Mouse (Mus musculus) ovary, postnatal 10 days (tissue): ENCODE measurements at regions not wholly inside any gene's neighbourhood (a gene's known extent, or its start where the extent isn't known, plus 50 kb on each side); places are given as distances from the start of the nearest gene placed in this dataset.
"Not testable (repeated sequence)": the region's sequence is repeated elsewhere in the genome, so short reads cannot be mapped to it uniquely, and the experiment has no call there.

ENCODE experiments used
- DNase-seq: peaks from one replicate; pipeline ENCODE4 v3.0.0; 2022; ENCODE audit warnings: low spot score

DNA sequence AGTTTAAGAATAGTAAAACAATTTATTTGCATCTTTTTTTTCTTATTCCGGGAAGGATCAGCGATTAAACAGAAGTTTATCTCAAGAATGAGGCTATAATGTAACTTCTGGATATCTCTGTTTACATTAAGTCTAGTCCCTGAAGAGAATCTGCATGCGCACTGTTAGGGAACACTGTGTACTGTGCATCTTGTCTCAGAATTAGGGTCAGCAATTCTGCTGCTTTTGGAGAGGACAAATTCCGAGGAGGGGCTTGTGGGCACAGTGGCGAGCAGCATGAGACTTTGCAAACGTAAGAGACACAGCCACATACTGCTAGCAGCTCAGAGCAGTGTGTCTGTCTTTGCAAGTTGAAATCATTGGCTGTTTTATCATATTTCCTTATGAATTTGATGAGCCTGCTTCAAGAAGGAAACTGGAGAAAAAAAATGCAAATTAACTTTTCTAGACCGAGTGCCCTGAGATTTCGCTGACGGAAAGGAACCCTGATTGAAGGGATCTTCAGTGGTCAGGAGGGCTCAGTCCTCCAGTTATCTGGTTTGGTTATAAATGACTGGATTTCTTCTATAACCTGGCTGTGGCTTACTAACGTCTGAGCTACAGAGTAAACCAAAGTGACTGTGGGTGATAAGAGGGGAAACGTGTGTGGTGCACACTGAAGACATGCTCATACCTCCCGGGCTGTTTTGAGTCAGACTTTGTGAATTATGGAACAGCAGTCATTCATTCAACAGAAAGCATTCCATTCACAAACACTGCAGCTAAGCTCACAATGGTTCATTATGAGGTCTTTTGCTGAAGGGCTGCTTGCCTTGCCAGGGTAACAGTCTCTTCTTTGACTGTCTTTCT is 305.1 kb downstream of the Ets1 start:
- no peak for DNase-seq

DNA sequence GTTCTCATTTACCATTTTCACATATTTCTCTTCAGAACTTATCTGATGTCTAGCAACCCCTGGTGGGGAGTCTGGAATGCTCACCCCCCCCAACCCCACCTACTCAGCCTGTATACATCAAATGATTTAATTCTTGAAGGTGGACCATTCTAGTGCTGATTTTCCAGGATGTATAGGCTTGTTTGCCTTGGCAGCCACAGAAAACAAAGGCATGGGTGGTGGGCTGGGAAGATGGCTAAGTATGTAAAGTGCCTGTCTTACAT is 305.7 kb downstream of the Ets1 start:
- no peak for DNase-seq

DNA sequence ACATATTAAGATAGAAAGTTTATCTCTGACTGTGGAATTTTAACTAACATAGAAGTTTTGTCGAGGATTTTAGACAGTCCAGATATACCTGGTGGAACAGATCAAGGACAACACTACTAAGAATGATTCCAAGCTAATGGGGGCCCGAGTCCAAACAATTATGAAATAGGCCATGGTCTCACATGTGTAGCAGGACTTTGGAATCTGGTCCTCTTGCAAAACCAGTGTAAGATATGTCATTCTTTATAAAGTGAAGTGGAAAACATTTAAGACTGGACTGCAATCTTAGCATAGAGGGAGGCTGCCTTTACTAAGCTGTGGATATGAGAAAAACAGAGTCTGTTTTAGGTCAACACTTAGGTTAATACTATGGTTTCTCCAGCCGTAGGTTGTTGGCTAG is 311.2 kb downstream of the Ets1 start:
- DNase-seq = no peak

DNA sequence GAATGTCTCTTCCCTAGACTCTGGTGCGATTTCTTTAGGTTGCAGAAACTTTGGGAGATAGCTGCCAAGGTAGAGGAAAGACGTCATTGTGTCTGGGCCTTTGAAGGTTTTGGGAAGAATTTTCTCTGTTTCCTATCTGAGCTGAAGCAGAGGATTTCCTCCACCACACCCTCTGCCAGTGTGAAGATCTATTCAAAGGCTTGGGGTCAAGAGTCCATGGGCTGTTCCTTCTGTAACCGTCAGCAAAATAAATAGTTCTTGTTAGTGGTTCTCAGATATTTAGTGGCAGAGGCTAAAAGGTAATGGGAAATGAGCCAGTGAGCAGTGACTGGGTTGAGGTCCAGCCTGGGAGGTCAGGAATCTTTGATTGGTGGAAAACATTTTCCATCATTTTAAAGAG is 313.0 kb downstream of the Ets1 start:
- no peak for DNase-seq

DNA sequence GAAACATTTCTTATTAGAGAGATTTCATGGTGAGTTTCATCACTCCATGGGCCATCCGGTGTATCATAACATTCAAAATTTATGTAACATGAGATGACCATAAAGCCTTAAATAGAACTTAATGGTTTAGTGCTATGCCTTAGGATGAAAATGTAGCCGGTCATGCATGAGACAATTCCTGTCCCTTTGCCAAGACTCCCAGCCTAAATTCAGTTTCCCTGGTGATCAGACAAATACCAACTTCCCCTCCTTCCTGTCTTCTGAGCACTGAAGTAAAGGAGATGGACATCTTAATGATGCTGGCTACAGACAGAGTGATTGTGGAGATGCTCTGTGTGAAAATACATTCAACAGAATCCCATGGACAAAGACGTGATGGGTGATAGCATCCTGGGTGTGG is 322.7 kb downstream of the Ets1 start:
- no peak for DNase-seq

DNA sequence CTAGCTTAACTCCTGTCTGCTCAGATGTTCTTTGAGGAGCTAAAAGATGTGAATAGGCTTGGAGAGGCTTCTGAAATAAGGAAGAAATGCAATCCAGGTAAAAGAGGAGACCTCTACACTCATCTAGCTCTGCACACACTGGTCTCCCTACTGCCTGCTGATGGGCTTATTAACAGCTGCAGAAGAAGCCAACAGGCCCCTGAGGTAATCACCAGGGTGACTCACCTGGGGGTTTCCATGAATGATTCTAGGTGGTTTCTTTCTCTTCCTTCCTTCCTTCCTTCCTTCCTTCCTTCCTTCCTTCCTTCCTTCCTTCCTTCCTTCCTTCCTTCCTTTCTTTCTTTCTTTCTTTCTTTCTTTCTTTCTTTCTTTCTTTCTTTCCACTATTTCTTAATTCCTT is 323.4 kb downstream of the Ets1 start:
- DNase-seq = not testable (repeated sequence)

DNA sequence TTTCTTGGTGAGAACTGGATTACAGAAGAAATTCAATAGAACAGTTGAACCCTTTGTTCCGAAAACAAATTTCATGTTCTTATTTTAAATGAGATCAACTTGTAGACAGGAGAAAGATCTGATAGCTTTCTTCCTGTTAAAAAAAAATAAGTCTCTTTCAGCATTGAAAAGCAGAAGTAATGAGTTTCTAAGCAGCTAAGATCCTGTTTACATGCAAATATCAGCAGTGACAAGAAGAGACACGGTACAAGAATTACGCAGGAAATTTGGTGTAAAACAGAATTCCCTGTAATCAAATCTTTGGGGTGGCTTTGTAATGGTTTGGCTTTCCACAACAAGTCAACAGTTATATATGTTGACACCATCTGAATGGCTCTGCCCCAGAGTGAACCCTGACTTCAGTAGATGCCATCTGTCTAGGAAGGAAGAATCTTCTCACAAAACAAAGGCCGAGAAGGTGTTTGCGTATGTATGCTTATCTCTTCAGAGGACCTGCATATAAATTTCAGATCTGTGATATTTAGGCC is 326.7 kb downstream of the Ets1 start:
- no peak for DNase-seq

DNA sequence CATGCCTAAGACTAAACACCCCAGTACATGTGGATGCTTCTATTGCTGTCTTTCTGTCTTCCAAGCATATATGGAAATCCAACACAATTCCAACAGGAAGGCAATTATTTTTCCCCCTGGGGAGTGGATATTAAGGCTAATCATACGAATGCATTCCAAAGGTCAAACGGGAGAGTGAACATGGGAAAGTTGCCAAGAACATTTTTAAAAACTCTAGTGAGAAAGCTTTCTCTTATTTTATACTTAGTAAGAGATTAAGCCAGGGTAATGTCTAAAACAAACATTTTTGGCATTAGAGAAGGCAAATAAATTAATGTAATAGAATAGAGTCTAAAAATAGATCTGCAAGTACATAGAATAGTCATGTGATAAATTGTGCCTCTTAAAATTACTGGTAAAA is 332.4 kb downstream of the Ets1 start:
- no peak for DNase-seq

DNA sequence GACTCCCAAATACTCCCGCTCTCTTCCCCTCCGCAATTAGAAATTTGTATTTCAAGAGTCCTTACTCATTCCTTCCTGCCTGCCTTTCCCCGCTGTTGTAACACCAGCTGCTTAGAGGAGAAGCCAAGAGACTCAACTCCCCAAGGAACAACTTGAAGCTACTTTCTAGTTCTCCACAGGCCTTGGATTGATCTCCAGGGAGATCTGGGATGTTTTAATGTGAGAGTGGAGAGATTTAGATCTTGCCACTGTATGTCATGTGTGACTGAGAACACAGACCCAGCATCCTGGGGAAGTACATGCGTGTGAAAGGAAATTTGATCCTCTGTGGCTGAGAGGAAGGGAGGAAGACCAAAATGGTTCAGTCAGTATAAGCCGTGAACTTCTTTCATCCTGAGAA is 335.4 kb downstream of the Ets1 start:
- DNase-seq = no peak

DNA sequence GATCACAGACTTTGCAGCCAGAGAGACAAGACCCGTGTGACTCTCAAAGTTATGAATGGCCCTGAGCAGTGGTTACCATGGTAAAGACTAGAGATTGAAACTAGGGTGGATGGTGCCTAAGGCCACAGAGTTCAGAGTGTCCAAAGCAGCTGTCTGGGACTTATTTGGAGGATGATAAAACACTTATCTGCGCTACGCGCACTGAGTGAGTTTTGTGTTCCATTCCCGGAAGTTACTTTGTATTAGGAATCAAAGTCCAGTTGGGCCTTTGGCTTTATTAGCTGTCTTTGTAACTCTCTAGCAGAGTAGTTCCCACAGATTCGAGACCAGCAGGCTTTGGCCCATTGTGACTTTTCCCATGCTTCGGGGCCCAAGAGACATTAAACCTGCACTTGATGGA is 335.9 kb downstream of the Ets1 start:
- DNase-seq = no peak

DNA sequence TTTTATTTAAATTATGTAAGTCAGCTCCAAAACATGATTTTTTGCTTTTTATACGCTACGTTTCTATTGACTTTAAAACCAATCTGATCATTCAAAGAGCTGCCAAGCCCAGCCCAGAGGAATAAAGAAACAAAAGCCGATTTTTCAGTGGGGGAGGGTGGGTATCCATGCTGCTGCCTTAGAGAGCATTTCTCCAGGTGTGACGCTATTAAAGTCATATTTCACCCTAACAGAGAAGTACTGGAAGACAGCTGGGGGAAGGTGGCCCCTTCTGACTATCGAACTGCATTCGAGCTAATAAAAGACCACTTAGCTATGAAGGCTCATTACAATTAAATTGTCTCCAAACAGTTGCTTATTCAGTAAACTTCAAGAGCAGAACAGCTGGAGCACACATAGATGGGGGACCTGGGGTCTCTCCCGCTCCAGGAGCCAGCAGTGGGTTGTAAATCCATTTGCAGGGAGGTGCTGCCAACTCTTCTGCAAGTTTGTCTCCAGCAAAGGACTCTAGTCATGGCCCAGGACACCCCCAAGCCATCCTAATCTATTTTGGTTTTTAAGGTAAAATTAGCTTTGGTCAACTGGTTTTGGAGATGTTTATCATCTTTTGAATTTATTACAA is 336.5 kb downstream of the Ets1 start:
- no peak for DNase-seq

DNA sequence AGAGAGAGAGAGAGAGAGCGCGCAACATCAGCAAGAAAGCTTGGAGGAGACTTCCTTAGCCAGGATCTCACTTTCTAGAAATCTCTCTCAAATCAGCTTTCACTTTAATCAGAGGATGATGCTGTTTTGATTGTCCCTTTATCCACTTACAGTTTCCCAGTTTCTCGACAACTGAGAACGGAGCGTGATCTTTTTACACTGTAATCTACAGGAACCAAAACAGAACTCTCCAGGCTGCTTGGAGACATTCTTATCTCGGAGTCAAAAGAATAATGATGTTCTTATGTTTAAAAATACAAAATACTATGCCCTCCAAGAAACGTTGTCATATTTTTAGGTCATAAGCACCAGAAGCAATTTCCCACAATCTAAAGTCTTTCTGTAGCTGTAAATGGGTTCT is 341.7 kb downstream of the Ets1 start:
- DNase-seq = no peak

DNA sequence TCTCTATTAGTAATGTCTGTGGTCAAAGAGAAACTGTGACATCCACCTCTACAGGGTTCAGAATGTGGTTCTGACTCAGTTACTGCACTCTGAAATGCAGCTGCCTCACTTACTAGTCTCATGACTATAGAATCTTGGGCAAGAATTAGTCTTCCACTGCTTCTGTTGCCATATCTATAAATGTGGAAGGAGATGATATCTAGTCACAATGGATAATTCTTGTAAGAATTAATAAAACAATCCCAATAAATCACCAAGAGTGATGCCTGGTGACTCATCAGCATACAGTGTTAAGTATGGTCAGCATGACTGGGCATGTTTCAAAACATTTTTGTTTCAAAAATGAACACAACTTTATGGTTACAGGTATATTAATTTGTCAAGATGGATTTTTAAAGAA is 344.8 kb downstream of the Ets1 start:
- no peak for DNase-seq

DNA sequence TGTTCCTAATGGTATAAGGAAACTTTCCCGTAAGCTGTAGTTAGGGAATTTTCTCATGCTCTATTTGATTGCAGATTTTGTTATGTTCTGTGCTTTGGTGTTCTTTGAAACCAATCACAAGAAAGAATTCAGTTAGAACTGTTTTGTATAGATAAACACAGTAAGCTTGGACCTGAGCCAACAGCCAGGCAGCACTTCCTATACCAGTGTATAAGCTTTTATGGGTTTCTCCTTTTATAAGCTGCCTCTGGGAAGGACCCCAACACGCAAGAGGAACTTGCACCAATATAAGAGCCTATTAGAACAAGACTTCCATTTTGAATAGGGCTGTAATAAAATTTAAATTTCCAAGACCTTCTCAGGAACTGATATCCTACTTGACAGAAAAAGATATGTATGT is 347.2 kb downstream of the Ets1 start:
- no peak for DNase-seq

DNA sequence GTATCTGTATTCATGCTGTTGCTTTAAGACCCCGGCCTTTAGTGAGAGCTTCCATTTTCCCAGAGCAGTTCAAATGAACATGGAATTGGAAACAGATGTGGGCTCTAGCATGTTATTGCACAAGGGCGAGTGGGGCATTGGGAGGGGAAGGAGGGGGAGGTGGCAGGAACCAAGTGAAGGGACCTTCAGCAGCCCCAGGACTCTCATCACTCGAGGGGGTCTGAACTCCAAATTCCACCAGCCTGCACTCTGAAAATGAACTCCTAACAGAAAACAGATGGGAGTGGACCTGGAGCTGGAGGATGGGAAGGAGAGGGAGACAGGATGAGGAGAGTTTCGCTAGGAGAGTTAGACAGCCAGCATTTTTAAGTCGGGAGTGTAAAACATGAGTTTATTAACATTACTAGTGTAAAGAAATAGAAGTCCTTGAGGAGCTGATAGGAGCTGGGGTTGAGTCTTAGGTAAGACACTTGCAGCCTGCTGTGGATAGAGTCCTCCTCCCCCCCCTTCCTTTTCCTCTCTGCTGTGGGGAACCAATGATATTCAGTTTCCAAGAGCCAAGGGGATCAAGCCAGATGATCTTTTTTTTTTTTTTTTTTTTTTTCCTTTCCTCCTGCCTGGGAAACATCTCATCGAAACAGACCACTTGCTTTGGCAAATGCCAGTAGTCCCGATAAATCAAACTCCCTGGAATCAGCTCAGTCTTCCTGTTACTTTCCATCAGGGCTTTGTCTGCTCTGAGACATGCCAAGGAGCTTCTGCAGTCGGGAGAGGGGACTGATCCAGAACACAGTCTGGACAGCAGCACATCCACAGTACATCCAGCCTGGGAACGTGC is 351.0 kb downstream of the Ets1 start:
- no peak for DNase-seq

DNA sequence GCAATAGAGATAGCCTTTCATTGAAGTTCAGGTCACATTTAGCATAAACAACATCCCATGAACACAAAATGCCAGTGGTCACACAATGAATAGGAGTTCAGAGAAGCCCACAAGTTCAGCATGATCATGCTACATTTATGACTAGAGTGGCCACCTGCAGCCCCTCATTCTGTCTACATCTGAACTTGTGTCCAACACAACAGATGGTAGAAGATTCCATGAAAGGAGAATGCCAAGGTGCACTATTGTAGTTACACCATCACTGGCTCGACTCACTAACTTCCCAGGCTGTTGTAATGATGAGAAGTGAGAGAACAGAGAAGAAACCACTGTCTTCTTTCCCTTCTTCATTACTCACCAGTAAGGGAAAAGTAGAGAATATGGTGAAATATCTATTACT is 353.0 kb downstream of the Ets1 start:
- no peak for DNase-seq

DNA sequence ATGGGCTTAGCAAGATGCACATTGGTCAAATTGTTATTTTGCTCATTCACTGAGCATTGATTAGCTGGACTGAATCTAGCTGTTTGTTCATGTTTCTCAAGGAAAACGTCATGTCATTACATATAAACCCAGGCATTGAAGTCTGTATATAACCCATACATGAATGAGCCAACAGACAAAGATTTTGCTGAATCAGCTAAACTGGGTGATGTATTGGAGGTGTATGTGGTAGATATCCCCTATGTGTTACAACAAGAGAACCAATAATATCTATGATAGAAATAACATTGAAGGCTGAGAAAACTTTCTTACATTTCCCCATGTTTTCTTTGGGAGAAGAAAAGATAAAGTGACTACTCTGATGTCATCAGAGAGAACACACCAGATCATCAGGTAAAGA is 362.3 kb downstream of the Ets1 start:
- no peak for DNase-seq

DNA sequence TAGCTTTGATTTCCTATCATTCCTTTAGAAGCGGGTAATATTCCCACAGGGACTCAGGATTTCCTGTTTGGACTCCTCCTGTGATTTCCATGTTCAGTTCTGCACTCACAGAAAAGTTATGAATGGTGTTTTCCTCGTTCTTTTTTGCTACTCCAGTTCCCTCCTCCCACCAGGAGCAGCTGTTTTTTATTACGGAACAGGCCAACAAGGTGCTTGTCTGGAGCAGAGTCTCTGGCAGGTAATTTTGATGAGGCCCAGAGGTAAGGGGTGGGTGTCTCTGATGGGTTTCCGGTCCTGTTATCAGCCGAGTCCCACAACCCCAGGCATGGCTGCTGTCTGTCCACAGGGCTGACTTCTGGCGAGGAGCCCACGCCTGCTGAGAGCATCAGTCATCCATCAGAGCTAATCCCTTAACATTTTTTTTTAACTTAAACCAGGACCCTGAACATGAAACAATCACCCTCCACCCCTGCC is 364.7 kb downstream of the Ets1 start:
- no peak for DNase-seq

DNA sequence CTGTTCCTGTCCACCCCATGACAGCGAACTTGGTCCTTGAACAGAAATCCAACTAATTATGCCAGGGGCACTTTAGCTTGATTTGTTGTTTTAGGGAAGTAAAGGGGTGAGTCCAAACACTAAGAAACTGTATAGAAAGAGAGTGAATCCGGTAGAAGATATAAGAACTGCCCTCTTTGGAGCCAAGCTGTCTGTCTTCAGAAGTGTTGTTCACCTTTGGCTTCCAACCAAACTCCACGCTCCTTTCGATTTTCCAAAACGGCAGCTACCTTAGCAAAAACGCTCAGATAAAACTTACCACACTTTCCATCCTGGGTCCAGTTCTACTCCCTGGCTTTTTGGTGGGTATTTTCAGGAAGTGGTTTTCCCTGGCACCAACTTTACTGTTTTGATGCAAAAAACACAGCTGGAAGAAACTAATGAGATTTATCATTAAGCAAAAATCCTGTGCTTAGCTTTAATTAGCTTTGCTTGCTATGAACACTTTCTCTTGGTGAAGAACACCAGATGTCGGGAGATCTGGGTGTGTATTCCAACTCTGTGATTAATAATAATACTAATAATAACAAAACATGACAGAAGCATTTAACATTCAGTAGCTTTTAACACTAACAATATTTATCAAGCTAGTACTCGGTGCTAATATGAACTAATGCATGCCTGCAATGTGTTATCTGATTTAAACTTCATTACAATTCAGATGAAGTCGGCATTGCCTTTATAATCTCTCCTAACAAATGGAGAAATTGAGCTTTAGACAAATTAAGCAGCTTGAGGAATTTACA is 365.3 kb downstream of the Ets1 start:
- no peak for DNase-seq

DNA sequence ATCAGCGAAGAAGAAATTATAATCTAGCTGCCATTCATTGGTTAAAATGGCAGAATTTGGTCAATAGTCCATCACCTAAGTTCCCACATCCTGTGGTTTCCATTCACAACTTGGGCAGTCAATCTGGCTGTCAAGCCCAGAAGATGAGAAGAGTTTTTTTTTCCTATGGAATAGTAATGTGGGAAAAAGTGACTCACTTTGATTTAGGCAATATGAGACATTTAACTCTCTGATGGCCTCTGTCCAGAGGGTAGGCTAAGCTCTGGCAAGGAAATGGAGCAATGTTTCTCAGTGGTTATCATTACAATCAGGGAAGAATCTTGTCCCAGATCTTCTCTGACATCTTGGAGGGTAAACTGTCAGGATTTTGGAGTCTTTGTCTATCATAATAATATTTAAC is 367.9 kb downstream of the Ets1 start:
- no peak for DNase-seq

DNA sequence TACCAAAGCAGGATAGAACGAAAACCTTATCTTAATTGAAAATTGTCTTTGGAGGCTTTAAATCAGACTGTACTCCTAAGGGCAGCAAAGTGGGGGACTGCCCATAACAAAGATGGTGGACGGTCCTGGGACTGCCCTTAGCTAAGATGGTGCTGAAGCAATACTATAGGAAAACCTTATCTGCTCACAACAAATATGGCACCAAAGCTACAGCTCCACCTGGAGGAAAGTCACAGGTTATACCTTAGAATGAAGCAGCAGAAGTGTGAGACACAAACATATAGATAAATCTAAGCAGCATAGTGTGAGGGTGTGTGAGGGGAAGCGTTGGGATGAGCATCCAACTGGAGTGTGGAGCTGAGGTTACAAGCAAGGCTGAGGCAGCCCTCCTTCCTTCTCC is 368.5 kb downstream of the Ets1 start:
- DNase-seq = no peak

DNA sequence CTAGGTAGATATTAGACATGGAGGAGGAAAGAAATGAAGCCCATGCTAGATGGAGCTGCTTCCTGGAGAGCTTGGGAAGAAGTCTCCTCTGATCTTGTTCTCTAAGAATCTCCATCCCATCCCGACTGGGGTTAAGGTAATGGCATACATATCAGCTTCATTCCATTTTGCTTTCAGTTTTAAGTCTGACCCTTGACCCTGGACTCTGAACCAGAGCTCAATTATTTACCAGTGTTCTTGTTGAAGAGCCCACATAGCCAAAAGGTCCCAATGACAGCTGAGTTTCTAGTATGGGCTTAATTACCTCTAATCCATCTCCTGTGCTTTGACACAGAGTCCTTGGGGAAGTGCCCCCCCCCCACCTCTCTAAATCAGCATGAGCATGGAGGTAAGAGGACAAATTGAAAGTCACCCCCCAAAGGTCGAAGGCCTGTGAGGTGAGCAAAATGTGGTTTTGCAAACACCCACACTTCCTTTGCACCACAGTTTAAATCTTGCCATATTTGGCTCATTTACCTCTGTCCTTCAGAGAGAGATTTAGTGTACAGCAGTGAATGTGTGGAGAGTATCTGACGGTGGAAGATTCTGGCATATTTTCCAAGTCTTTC is 371.5 kb downstream of the Ets1 start:
- DNase-seq = no peak
